In the genomic region with DNA sequence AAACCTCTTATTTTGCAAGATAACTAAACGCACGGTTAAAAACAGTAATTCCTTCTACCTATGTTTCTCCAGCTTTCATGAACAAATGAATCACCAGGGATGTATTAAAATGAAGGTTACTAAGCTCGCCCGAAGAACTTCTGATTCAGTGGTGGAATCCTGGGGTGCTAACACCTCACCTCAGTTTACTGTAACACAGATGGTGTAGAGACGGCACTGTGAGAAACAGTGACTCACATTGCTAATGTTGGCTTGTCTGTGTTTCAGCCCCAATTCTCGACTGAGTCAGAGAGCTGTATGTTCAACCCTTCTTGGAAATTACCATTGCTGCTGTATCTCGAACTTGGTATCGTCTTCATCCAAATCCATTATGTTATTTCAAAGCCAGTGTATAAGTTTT, we compare ENCODE assay signal across 23 mouse cellular contexts. TPM values are rescaled to one million over a fixed set of nuclear protein-coding genes. Genes with fewer than 3 reads are reported as not detected.
DNase-seq lines count a peak whose midpoint lies in the region; TF ChIP-seq lines count a peak whose summit lies in the region.
"Had no signal": no experiment of that assay in that cellular context is flagged by ENCODE, and none has a peak within 500 bp of the region (broad histone marks: within the 10 kb centered on the region; RNA-seq: fewer than 3 reads in every experiment).

No protein-coding gene starts in this region.

- peak; percentile 22 for DNase-seq in layer of hippocampus, adult 9-11 months
- no peak for DNase-seq in layer of hippocampus, postnatal 36 days
- DNase-seq in left cerebral cortex, postnatal 36 days (ENCODE audit: low spot score in 2 of 2) = peak; percentile 18 to 22
- DNase-seq in left cerebral cortex, adult 2 months (ENCODE audit: extremely low spot score in 1 of 2, low spot score in 2 of 2) = no peak
- peak; percentile 20 for DNase-seq in 3134 (ENCODE audit: extremely low read depth, insufficient read length, low spot score)
- DNase-seq in brain, adult 2 months (ENCODE audit: low read depth, low spot score) = peak; percentile 93
- no peak for DNase-seq in kidney, postnatal 10 days
- DNase-seq: adrenal gland, adult 8-10 months; adrenal gland, postnatal 36 days; cerebellum, adult 11 months; cerebellum, adult 8-10 months; cerebellum, postnatal 14 days; embryo, embryonic 11 days; gastrocnemius, adult 2 months; gastrocnemius, postnatal 25 days; heart, postnatal 36 days had no signal

- H3K27ac ChIP-seq in left cerebral cortex, adult 2 months = no peak overlapping the region
- H3K27ac ChIP-seq: embryonic facial prominence, embryonic 15.5 days; forebrain, embryonic 10.5 days; gastrocnemius, adult 2 months; heart, embryonic 13.5 days; hindbrain, embryonic 12.5 days had no signal

- TF ChIP-seq CTCF in left cerebral cortex, adult 2 months (IDR thresholded peaks at IDR 0.05) = no peak

- intact Hi-C loops in left cerebral cortex, postnatal 36 days (cut with DNase I) = no loop called here
- intact Hi-C loops in left cerebral cortex, adult 2 months (cut with DNase I) = no loop called here

- no peak overlapping the region for H3K4me3 ChIP-seq in left cerebral cortex, adult 2 months
- H3K4me3 ChIP-seq: embryonic facial prominence, embryonic 15.5 days; erythroblast, embryonic 14.5 days; forebrain, embryonic 10.5 days; gastrocnemius, adult 2 months; heart, embryonic 13.5 days; hindbrain, embryonic 12.5 days had no signal

RNA-seq across cellular contexts. Expression of a gene that starts 18.1 kb away (rescaled TPM):
- total RNA-seq in layer of hippocampus, postnatal 36 days (2021) = 10 to 100 TPM; 48.7 to 64.7 TPM
- 10 to 100 TPM; 37.3 to 39.8 TPM for total RNA-seq in left cerebral cortex, postnatal 36 days (2021)
- 10 to 100 TPM; 39.2 to 46.4 TPM for total RNA-seq in left cerebral cortex, adult 2 months (2021)

RNA-seq across cellular contexts. Expression of a gene that starts 21.3 kb away (rescaled TPM):
- 1 to 10 TPM; 7.5 to 9.8 TPM for total RNA-seq in layer of hippocampus, postnatal 36 days (2021)
- total RNA-seq in left cerebral cortex, postnatal 36 days (2021) = 1 to 10 TPM; 8.0 to 8.4 TPM
- total RNA-seq in left cerebral cortex, adult 2 months (2021) = 1 to 10 TPM; 6.1 to 6.5 TPM
- total RNA-seq: common myeloid progenitor, adult 5-6 weeks; granulocyte monocyte progenitor cell, adult 5-6 weeks had no signal

Comparison
In these comparisons a context has a peak if more than half of its experiments do, and no peak if none do; other contexts are left out.
1. DNase-seq: peak in layer of hippocampus, adult 9-11 months (single experiment), left cerebral cortex, postnatal 36 days (2 of 2), 3134 (single experiment) and brain, adult 2 months (single experiment); none in layer of hippocampus, postnatal 36 days (0 of 2), left cerebral cortex, adult 2 months (0 of 2) and kidney, postnatal 10 days (single experiment).